Mouse (Mus musculus) ES-Bruce4 (cell line): ENCODE results near the gene Mbd5. TPM values are rescaled to one million over a fixed set of nuclear protein-coding genes. Genes with fewer than 3 reads are reported as not detected.

Experiments used
- H3K27ac ChIP-seq: 2 replicates; pipeline ENCODE4 v1.5.1; 2012; ENCODE audit warnings: low read length, inconsistent platforms; ENCODE audit not compliant: insufficient read depth
- H3K27me3 ChIP-seq: 2 replicates; pipeline ENCODE4 v1.6.1; 2012; ENCODE audit warnings: mild to moderate bottlenecking, low read length, inconsistent platforms; ENCODE audit not compliant: control insufficient read depth, poor library complexity, insufficient read depth, severe bottlenecking
- H3K36me3 ChIP-seq: 2 replicates; pipeline ENCODE4 v1.6.1; 2012; ENCODE audit warnings: inconsistent platforms, mild to moderate bottlenecking, low read length, moderate library complexity; ENCODE audit not compliant: control insufficient read depth, poor library complexity, insufficient read depth, severe bottlenecking
- H3K4me1 ChIP-seq: one replicate; pipeline ENCODE4 v1.8.1; 2011; ENCODE audit warnings: low read length; ENCODE audit not compliant: control insufficient read depth, insufficient read depth
- H3K4me3 ChIP-seq: 2 replicates; pipeline ENCODE4 v1.5.1; 2011; ENCODE audit warnings: low read depth, mild to moderate bottlenecking, low read length
- H3K9ac ChIP-seq: 2 replicates; pipeline ENCODE4 v1.6.1; 2012; ENCODE audit warnings: low read depth, mild to moderate bottlenecking, inconsistent platforms; ENCODE audit not compliant: poor library complexity, severe bottlenecking
- H3K9me3 ChIP-seq: replicated peaks from 2 replicates; pipeline ENCODE4 v1.6.1; 2012; ENCODE audit warnings: mild to moderate bottlenecking, low read length, inconsistent platforms; ENCODE audit not compliant: control insufficient read depth, poor library complexity, insufficient read depth, severe bottlenecking
- CTCF ChIP-seq: IDR thresholded peaks from one replicate; pipeline ENCODE4 v1.8.1; 2011; ENCODE audit warnings: low read depth, low read length
- EP300 ChIP-seq: IDR thresholded peaks from 2 replicates; pipeline ENCODE4 v1.6.1; 2011; ENCODE audit warnings: low read depth, low read length; ENCODE audit not compliant: insufficient read depth
- POLR2A ChIP-seq: IDR thresholded peaks from one replicate; pipeline ENCODE4 v1.8.1; 2011; ENCODE audit warnings: low read length; ENCODE audit not compliant: insufficient read depth
- polyA plus RNA-seq: library from polyadenylated mRNA; stranded (reverse); fragments of >200 nt; gene quantifications from 2 replicates; pipeline ENCODE4 v1.2.4, GENCODE M21; 2011; ENCODE audit warnings: low read depth; ENCODE audit not compliant: missing spikeins, insufficient read depth, insufficient read length

The Mbd5 gene
- polyA plus RNA-seq, 1 experiment, result 26.1 TPM

DNA sequence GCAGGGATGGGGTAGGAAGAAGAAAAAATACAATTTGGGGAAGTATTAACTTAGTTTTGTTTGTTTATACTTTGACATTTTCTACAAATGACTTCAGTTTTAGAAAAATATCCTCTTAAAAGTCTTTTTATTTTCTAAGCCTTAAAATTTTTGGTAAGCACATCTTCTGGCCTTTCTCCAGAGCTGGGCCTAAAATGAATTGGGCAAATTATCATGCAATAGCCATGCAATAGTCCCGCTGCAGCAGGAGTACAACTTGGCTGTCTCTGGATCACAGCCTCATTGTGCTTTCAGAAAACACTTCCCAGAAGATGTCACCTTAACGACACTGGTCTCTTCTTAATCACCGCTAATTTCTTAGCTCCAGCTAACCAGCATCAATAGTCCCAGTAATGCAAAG is 91.2 kb downstream of the Mbd5 start:
- H3K27me3 ChIP-seq, result no peaks in the 10 kb centered on the region
- no peak overlapping the region for H3K9ac ChIP-seq
- no peaks in the 10 kb centered on the region for H3K36me3 ChIP-seq
- no peak overlapping the region for H3K4me3 ChIP-seq
- no peaks in the 10 kb centered on the region for H3K9me3 ChIP-seq
- H3K4me1 ChIP-seq, result no peaks in the 10 kb centered on the region
- no peak overlapping the region for H3K27ac ChIP-seq
- TF ChIP-seq CTCF (no peak), EP300 (no peak), POLR2A (no peak)

DNA sequence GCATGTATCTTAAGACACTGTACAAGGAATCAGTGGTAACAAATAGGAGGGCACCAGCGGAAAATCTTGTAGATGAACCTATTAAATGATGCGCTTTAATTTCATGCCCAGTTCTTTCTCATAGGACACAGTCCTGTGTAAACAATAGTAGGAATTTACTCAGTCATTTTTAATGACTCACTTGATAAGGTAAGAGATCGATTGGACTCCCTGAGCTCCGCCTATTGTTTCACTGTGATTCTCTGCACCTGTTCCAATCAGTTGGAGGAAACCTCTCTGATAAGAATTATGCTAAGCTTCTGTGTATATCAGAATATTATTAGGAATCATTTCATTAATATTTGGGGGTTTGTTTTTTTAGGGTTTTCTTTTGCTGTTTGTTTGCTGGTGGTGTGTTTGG is 100.7 kb downstream of the Mbd5 start:
- no peaks in the 10 kb centered on the region for H3K27me3 ChIP-seq
- H3K4me1 ChIP-seq, result no peaks in the 10 kb centered on the region
- no peak for TF ChIP-seq CTCF
- no peak for TF ChIP-seq EP300
- no peak for TF ChIP-seq POLR2A
- no peak overlapping the region for H3K9ac ChIP-seq
- H3K9me3 ChIP-seq, result no peaks in the 10 kb centered on the region
- no peak overlapping the region for H3K4me3 ChIP-seq
- H3K36me3 ChIP-seq, result no peaks in the 10 kb centered on the region
- H3K27ac ChIP-seq, result no peak overlapping the region

DNA sequence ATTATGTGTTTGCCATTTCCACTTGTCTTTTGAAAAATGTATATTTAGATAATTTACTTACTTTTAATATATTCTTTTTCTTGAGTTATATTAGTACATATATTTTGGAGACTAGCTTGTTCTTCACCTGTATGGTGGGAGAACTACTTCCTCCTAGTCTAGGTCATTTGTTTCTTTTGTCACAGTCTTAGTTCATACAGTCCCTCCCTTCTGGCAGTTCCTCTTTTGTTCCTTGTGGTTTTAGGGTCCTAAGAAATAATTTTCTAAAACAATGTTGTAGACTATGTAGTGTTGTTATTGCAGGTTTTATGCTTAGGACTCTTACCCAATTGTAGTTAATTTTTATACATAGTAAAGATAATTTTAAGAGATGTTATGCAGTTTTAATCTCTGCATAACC is 118.6 kb downstream of the Mbd5 start:
- no peaks in the 10 kb centered on the region for H3K4me1 ChIP-seq
- TF ChIP-seq CTCF (no peak), POLR2A (no peak), EP300 (no peak)
- H3K27me3 ChIP-seq, result no peaks in the 10 kb centered on the region
- H3K4me3 ChIP-seq, result no peak overlapping the region
- H3K36me3 ChIP-seq, result no peaks in the 10 kb centered on the region
- no peaks in the 10 kb centered on the region for H3K9me3 ChIP-seq
- no peak overlapping the region for H3K27ac ChIP-seq
- no peak overlapping the region for H3K9ac ChIP-seq

DNA sequence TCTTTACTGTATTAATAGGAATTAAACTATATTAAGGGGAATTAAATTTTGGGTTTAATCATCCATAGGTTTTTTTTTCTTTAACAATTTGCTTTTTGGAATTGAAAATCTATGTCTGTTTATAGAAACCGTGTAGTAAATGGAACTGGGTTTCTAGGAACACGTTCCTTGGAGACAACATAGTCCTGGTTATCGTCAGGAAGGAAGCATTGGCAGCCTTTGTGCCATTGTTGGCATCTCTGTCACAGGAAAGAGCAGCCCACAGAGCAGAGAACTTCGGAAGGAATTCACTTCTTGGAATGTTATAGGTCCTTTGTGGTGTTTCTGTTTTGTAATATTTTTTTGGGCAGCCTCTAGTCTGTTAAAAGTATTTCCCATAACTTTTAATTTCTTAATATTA is 135.7 kb downstream of the Mbd5 start:
- Histone ChIP-seq H3K4me1 (no peaks in the 10 kb centered on the region), H3K9ac (no peak overlapping the region), H3K9me3 (no peaks in the 10 kb centered on the region), H3K4me3 (no peak overlapping the region), H3K27ac (no peak overlapping the region), H3K27me3 (no peaks in the 10 kb centered on the region), H3K36me3 (no peaks in the 10 kb centered on the region)
- TF ChIP-seq CTCF (no peak), EP300 (no peak), POLR2A (no peak)

GRCm38 (mm10) chr2:49090771-49091170 is 141.5 kb downstream of the Mbd5 start:
- no peaks in the 10 kb centered on the region for H3K36me3 ChIP-seq
- H3K4me1 ChIP-seq, result no peaks in the 10 kb centered on the region
- H3K9ac ChIP-seq, result no peak overlapping the region
- H3K4me3 ChIP-seq, result no peak overlapping the region
- H3K9me3 ChIP-seq, result no peaks in the 10 kb centered on the region
- no peaks in the 10 kb centered on the region for H3K27me3 ChIP-seq
- TF ChIP-seq POLR2A (no peak), CTCF (no peak), EP300 (no peak)
- H3K27ac ChIP-seq, result no peak overlapping the region

DNA sequence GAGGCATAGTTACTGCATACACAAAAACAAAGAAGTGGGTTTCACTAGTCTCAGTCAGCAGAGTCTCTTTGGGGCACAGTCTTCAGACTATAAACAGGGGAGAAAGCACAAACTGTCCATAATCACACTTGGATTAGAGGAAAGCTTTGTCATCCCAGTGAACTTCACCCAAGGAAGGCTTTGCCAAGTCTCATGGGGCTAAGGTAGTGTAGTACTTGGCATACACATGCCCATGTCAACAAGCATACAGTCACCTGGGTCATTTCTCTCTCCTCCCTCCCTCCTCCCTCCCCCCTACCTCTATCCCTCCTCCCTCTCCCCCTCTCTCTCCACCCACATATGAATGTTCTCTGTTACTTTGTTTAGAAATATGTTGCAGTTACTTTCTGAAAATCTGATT is 147.5 kb downstream of the Mbd5 start:
- no peaks in the 10 kb centered on the region for H3K4me1 ChIP-seq
- no peak overlapping the region for H3K9ac ChIP-seq
- no peaks in the 10 kb centered on the region for H3K36me3 ChIP-seq
- H3K27me3 ChIP-seq, result no peaks in the 10 kb centered on the region
- no peak overlapping the region for H3K27ac ChIP-seq
- TF ChIP-seq CTCF, result no peak
- TF ChIP-seq POLR2A, result no peak
- TF ChIP-seq EP300, result no peak
- no peak overlapping the region for H3K4me3 ChIP-seq
- H3K9me3 ChIP-seq, result no peaks in the 10 kb centered on the region

DNA sequence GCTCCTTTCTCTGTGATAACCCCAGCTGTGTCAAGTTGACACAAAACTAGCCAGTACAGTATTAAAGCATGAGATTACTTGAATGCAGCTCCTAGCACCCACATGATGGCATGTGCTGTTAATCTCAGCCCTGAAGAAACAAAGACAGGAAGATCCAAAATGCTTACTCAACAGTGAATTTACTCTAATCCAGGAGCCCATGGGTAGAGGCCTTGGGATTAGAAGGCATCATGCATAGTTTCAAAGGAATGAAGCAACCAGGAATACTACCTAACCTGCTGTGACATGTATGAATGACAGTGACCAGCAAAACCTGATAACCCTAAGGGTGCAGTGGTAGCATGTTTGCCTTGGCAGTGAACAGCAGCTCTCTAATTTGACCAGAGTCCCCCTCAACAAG is 159.6 kb downstream of the Mbd5 start:
- no peaks in the 10 kb centered on the region for H3K4me1 ChIP-seq
- H3K9ac ChIP-seq, result no peak overlapping the region
- TF ChIP-seq POLR2A (no peak), CTCF (no peak), EP300 (no peak)
- no peak overlapping the region for H3K4me3 ChIP-seq
- H3K36me3 ChIP-seq, result no peaks in the 10 kb centered on the region
- H3K27ac ChIP-seq, result no peak overlapping the region
- H3K27me3 ChIP-seq, result no peaks in the 10 kb centered on the region
- H3K9me3 ChIP-seq, result no peaks in the 10 kb centered on the region
